Mouse (Mus musculus) C2C12 (cell line): ENCODE measurements around the gene Rimbp3.

ENCODE experiments used
- CEBPB ChIP-seq: IDR thresholded peaks from one replicate; pipeline ENCODE4 v1.6.1; 2011; ENCODE audit warnings: low read depth, mild to moderate bottlenecking, control low read depth, moderate library complexity
- CTCF ChIP-seq: IDR thresholded peaks from one replicate; pipeline ENCODE4 v1.5.1; 2011; ENCODE audit not compliant: control insufficient read depth, insufficient read depth, insufficient read length
- MAX ChIP-seq: IDR thresholded peaks from one replicate; pipeline ENCODE4 v1.6.1; 2011; ENCODE audit warnings: mild to moderate bottlenecking, control low read depth
- MYOD1 ChIP-seq: IDR thresholded peaks from one replicate; pipeline ENCODE4 v1.6.1; 2011; ENCODE audit warnings: low read depth; ENCODE audit not compliant: control insufficient read depth, insufficient read length
- MYOG ChIP-seq: IDR thresholded peaks from one replicate; pipeline ENCODE4 v1.6.1; 2011; ENCODE audit not compliant: control insufficient read depth, insufficient read length; ENCODE audit errors: extremely low read depth
- USF1 ChIP-seq: IDR thresholded peaks from one replicate; pipeline ENCODE4 v1.6.1; 2011; ENCODE audit warnings: low read depth, mild to moderate bottlenecking, control low read depth, moderate library complexity

DNA sequence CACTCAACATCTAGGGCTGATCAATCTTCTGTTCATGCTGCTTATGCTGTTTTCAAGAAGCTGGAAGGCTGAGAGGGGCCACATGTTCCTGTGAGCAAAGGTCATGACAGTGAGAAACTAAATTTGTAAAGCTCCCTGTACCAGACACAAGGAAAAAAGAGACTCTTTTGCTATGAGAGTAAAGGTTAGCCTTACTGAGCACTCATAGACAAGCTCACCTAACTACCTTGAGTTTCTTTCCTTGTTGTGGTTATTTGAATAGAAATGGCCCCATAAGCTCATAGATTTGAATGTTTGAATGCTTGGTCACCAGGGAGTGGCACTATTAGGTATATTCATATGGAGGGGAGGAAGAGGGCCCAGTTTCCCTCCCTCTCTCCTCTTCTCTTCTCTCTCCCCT is 41.2 kb upstream of the Rimbp3 start:
- no peak for TF ChIP-seq MYOD1
- no peak for TF ChIP-seq CTCF
- TF ChIP-seq MYOG: no peak
- TF ChIP-seq USF1: no peak
- TF ChIP-seq MAX: no peak
- TF ChIP-seq CEBPB: no peak
